Mouse (Mus musculus): Measurements from ENCODE around the gene Sh3bgrl3. TPM values are rescaled to one million over a fixed set of nuclear protein-coding genes. Genes with fewer than 3 reads are reported as not detected.

Sh3bgrl3 gene
- polyA plus RNA-seq, 1 experiment = 375 TPM

DNA sequence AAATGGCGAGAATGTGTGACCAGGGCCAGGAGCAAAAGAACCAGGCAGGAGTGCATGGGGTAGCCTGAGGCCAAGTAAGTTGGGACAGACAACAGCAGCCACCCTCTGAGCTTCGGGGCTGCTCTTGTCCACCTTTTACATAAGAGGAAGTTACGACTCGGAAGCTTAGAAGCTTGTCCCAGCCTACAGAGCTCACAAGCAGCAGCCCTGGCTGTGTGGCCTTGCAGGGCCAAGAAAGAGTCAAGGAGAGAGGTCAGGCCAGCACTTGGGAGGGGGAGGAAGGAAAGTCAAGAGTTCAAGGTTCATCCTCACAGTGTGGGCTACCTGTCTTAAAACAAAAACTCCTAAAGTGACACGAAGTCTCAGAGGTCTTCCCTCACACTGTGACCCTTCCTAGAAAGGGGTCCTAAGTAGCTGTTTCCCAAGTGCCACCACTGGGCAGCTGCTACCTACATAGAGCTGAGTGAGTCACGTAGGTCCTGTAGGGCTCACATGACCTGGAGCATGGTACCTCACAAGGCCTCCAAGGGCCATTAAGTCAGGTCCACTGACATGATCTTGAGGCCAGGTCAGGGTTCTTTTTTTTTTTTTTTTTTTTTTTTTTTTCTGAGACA, 8.3 kb downstream of the Sh3bgrl3 start:
- H3K27me3 ChIP-seq (ENCODE audit: control insufficient read depth, insufficient read depth, insufficient read length) = no peaks in the 10 kb centered on the region
- no peak overlapping the region for H3ac ChIP-seq (ENCODE audit: control insufficient read depth, insufficient read length, low read depth)
- no peak for TF ChIP-seq CTCF (IDR thresholded peaks at IDR 0.05; ENCODE audit: control insufficient read depth, insufficient read depth, insufficient read length)
- TF ChIP-seq USF1 (IDR thresholded peaks at IDR 0.05; ENCODE audit: low read depth) = no peak
- no peak for TF ChIP-seq FOSL1 (IDR thresholded peaks at IDR 0.05; ENCODE audit: insufficient read depth, low read length, poor library complexity, severe bottlenecking)
- TF ChIP-seq MYOD1 (IDR thresholded peaks at IDR 0.05; ENCODE audit: control insufficient read depth, insufficient read length, low read depth) = no peak
- no peak for TF ChIP-seq MYOG (IDR thresholded peaks at IDR 0.05; ENCODE audit: control insufficient read depth, extremely low read depth, insufficient read length)
- no peak for TF ChIP-seq MAX (IDR thresholded peaks at IDR 0.05)
- TF ChIP-seq CEBPB (IDR thresholded peaks at IDR 0.05; ENCODE audit: low read depth) = no peak
- H3K79me3 ChIP-seq (ENCODE audit: low read depth) = no peaks in the 10 kb centered on the region
- no peaks in the 10 kb centered on the region for H3K79me2 ChIP-seq (ENCODE audit: control insufficient read depth, insufficient read depth)
- H3K36me3 ChIP-seq (ENCODE audit: control insufficient read depth, insufficient read depth) = no peaks in the 10 kb centered on the region
- no peak overlapping the region for H3K4me3 ChIP-seq (ENCODE audit: insufficient read depth, poor library complexity, severe bottlenecking)

DNA sequence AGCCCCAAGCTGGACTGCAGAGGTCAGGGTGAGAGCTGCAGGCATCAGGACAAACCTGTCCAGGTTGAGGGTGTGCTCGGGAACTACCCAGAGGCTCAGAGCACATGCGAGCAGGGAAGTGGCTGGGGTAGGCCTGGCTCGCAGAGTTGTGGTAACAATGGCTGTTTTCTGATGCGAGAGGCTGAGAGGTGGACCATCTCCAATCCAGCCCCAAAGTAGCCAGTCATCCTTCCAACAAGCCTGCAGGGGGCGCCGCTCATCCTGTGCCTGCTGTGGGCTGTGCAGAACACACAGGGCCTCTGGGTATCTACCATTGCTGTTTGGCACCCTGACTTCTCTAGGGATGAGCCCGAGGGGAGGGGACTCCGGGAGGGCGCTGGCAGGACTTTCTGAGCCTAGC, 8.9 kb downstream of the Sh3bgrl3 start:
- no peaks in the 10 kb centered on the region for H3K79me2 ChIP-seq (ENCODE audit: control insufficient read depth, insufficient read depth)
- no peaks in the 10 kb centered on the region for H3K27me3 ChIP-seq (ENCODE audit: control insufficient read depth, insufficient read depth, insufficient read length)
- TF ChIP-seq CTCF (IDR thresholded peaks at IDR 0.05; ENCODE audit: control insufficient read depth, insufficient read depth, insufficient read length) (peak; percentile 15), MYOD1 (IDR thresholded peaks at IDR 0.05; ENCODE audit: control insufficient read depth, insufficient read length, low read depth) (no peak)
- H3ac ChIP-seq (ENCODE audit: control insufficient read depth, insufficient read length, low read depth) = no peak overlapping the region
- H3K79me3 ChIP-seq (ENCODE audit: low read depth) = no peaks in the 10 kb centered on the region
- no peak overlapping the region for H3K4me3 ChIP-seq (ENCODE audit: insufficient read depth, poor library complexity, severe bottlenecking)
- H3K36me3 ChIP-seq (ENCODE audit: control insufficient read depth, insufficient read depth) = no peaks in the 10 kb centered on the region

GRCm38 (mm10) chr4:134119042-134119441, 9.5 kb downstream of the Sh3bgrl3 start:
- Histone ChIP-seq H3K79me3 (ENCODE audit: low read depth) (no peaks in the 10 kb centered on the region), H3K79me2 (ENCODE audit: control insufficient read depth, insufficient read depth) (no peaks in the 10 kb centered on the region), H3K4me3 (ENCODE audit: insufficient read depth, poor library complexity, severe bottlenecking) (no peak overlapping the region), H3ac (ENCODE audit: control insufficient read depth, insufficient read length, low read depth) (no peak overlapping the region), H3K36me3 (ENCODE audit: control insufficient read depth, insufficient read depth) (no peaks in the 10 kb centered on the region), H3K27me3 (ENCODE audit: control insufficient read depth, insufficient read depth, insufficient read length) (no peaks in the 10 kb centered on the region)
- TF ChIP-seq USF1 (IDR thresholded peaks at IDR 0.05; ENCODE audit: low read depth) = no peak
- TF ChIP-seq MAX (IDR thresholded peaks at IDR 0.05) = no peak
- no peak for TF ChIP-seq CEBPB (IDR thresholded peaks at IDR 0.05; ENCODE audit: low read depth)
- TF ChIP-seq CTCF (IDR thresholded peaks at IDR 0.05; ENCODE audit: control insufficient read depth, insufficient read depth, insufficient read length) = no peak
- TF ChIP-seq MYOD1 (IDR thresholded peaks at IDR 0.05; ENCODE audit: control insufficient read depth, insufficient read length, low read depth) = no peak
- TF ChIP-seq FOSL1 (IDR thresholded peaks at IDR 0.05; ENCODE audit: insufficient read depth, low read length, poor library complexity, severe bottlenecking) = no peak
- no peak for TF ChIP-seq MYOG (IDR thresholded peaks at IDR 0.05; ENCODE audit: control insufficient read depth, extremely low read depth, insufficient read length)

- Histone ChIP-seq H3K27me3 (ENCODE audit: control insufficient read depth, insufficient read depth, insufficient read length) (no peaks in the 10 kb centered on the region), H3K79me3 (ENCODE audit: low read depth) (no peaks in the 10 kb centered on the region), H3ac (ENCODE audit: control insufficient read depth, insufficient read length, low read depth) (no peak overlapping the region), H3K36me3 (ENCODE audit: control insufficient read depth, insufficient read depth) (no peaks in the 10 kb centered on the region), H3K4me3 (ENCODE audit: insufficient read depth, poor library complexity, severe bottlenecking) (no peak overlapping the region), H3K79me2 (ENCODE audit: control insufficient read depth, insufficient read depth) (no peaks in the 10 kb centered on the region)
- TF ChIP-seq CEBPB (IDR thresholded peaks at IDR 0.05; ENCODE audit: low read depth) = no peak
- no peak for TF ChIP-seq MYOD1 (IDR thresholded peaks at IDR 0.05; ENCODE audit: control insufficient read depth, insufficient read length, low read depth)
- TF ChIP-seq CTCF (IDR thresholded peaks at IDR 0.05; ENCODE audit: control insufficient read depth, insufficient read depth, insufficient read length) = no peak
- no peak for TF ChIP-seq FOSL1 (IDR thresholded peaks at IDR 0.05; ENCODE audit: insufficient read depth, low read length, poor library complexity, severe bottlenecking)
- no peak for TF ChIP-seq MYOG (IDR thresholded peaks at IDR 0.05; ENCODE audit: control insufficient read depth, extremely low read depth, insufficient read length)
Measured at GRCm38 (mm10) chr4:134118126-134118800, 10.3 kb downstream of the Sh3bgrl3 start.

DNA sequence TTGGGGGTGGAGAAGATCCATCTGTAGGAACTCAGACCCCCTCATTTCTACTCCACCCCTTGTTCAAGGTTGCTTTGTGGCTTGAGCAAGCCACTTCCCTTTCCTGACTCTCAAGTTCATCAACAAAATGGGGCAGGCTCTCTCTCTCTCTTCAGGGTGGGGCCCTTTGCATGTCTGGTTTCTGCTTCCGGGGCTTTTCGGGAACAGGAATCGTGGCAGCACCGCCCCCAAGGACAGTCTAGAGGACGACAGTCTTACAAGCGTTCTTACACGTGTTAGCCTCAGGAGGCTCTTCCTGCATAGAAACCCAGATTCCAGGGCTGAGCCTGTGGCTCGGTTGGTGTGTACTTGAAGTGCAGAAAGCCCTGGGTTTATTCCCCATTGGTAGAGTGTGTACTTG, 11.6 kb downstream of the Sh3bgrl3 start:
- no peaks in the 10 kb centered on the region for H3K36me3 ChIP-seq (ENCODE audit: control insufficient read depth, insufficient read depth)
- no peak overlapping the region for H3K4me3 ChIP-seq (ENCODE audit: insufficient read depth, poor library complexity, severe bottlenecking)
- no peak for TF ChIP-seq MYOG (IDR thresholded peaks at IDR 0.05; ENCODE audit: control insufficient read depth, extremely low read depth, insufficient read length)
- no peak for TF ChIP-seq USF1 (IDR thresholded peaks at IDR 0.05; ENCODE audit: low read depth)
- TF ChIP-seq CTCF (IDR thresholded peaks at IDR 0.05; ENCODE audit: control insufficient read depth, insufficient read depth, insufficient read length) = no peak
- TF ChIP-seq MAX (IDR thresholded peaks at IDR 0.05) = no peak
- no peak for TF ChIP-seq CEBPB (IDR thresholded peaks at IDR 0.05; ENCODE audit: low read depth)
- no peak for TF ChIP-seq MYOD1 (IDR thresholded peaks at IDR 0.05; ENCODE audit: control insufficient read depth, insufficient read length, low read depth)
- TF ChIP-seq FOSL1 (IDR thresholded peaks at IDR 0.05; ENCODE audit: insufficient read depth, low read length, poor library complexity, severe bottlenecking) = no peak
- H3K27me3 ChIP-seq (ENCODE audit: control insufficient read depth, insufficient read depth, insufficient read length) = no peaks in the 10 kb centered on the region
- no peaks in the 10 kb centered on the region for H3K79me2 ChIP-seq (ENCODE audit: control insufficient read depth, insufficient read depth)
- no peak overlapping the region for H3ac ChIP-seq (ENCODE audit: control insufficient read depth, insufficient read length, low read depth)
- H3K79me3 ChIP-seq (ENCODE audit: low read depth) = no peaks in the 10 kb centered on the region

Measured in C2C12 (cell line).